Mouse (Mus musculus): ENCODE data around the gene Fyco1. TPM values are rescaled to one million over a fixed set of nuclear protein-coding genes. Genes with fewer than 3 reads are reported as not detected.
"Not testable (repeated sequence)": the region's sequence is repeated elsewhere in the genome, so short reads cannot be mapped to it uniquely, and the experiment has no call there.

Gene Fyco1
- total RNA-seq, 2 experiments from 2014 or later: 262 to 274 TPM

- no peak for DNase-seq (ENCODE audit: low spot score)
- intact Hi-C loops (cut with DNase I): no loop called here
Observed at GRCm38 (mm10) chr9:123815996-123816395, 35.7 kb downstream of the Fyco1 start.

DNA sequence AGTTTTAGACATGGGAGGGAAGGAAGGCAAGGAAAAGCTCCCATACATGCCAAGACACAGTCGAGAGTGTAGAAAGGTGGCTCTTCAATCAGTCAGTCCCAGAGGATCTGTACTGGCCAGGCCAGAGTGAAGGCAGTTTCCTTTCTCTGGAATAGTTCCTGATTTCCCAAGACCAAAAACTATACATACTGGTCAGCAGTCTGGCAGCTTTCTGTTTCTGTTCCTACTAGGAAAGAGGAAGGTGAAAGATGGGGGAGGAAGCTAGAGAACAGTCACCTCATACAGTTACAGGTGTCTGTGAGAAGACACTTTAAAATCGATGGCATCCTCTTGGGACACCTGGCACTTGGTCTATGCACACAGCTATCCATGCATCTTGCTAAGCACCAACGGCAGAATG is 36.3 kb downstream of the Fyco1 start:
- DNase-seq (ENCODE audit: low spot score): no peak

GRCm38 (mm10) chr9:123814821-123815220 is 36.9 kb downstream of the Fyco1 start:
- no peak for DNase-seq (ENCODE audit: low spot score)
- intact Hi-C loops (cut with DNase I): no loop called here

More for the DNA sequence above, 36.3 kb downstream of the Fyco1 start:
- intact Hi-C loops (cut with DNase I): no loop called here

GRCm38 (mm10) chr9:123814326-123814725 is 37.4 kb downstream of the Fyco1 start:
- intact Hi-C loops (cut with DNase I): no loop called here
- no peak for DNase-seq (ENCODE audit: low spot score)

DNA sequence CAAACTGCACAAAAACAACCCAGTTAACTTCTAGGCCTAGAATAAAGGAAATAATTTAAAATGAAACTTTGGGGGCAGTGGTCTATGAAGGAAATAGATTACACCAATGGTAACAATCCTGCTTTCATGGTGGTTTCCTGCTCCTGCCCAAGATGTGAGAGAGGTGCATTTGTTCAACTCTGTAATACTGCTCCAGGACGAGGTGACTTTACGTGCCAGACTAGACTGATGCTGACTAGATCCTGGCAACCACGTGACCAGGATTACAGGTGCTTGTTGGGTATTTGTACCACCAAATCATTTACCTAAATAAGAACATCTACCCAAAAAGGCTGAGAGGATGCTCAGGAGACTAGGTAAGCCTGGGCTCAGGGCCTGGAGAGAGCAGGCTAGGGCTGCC is 39.9 kb downstream of the Fyco1 start:
- no peak for DNase-seq (ENCODE audit: low spot score)
- intact Hi-C loops (cut with DNase I): no loop called here

DNA sequence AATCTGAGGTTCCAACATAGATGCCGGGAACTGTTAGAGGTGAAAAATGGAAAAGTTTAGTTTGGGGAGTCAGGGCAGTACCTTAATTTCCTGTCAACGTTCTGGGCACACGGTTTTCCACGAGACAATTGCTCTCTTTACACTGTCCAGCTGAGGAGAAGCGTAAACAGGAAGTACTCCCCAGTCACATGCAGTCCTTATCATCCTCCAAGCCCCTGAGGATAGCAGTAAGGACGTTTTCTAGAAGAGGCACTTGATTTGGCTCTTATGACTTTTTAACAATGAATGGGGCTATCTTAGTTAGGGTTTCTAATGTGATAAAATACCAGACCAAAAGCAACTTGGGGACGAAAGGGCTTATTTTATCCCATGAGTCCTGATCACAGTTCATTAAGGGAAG is 43.1 kb downstream of the Fyco1 start:
- DNase-seq (ENCODE audit: low spot score): no peak
- intact Hi-C loops (cut with DNase I): no loop called here

- no peak for DNase-seq (ENCODE audit: low spot score)
- intact Hi-C loops (cut with DNase I): no loop called here
Observed at GRCm38 (mm10) chr9:123806267-123806666, 45.4 kb downstream of the Fyco1 start, which contains the start of gene Cxcr6. Gene Cxcr6 (plus strand): TSS chr9:123806475.

DNA sequence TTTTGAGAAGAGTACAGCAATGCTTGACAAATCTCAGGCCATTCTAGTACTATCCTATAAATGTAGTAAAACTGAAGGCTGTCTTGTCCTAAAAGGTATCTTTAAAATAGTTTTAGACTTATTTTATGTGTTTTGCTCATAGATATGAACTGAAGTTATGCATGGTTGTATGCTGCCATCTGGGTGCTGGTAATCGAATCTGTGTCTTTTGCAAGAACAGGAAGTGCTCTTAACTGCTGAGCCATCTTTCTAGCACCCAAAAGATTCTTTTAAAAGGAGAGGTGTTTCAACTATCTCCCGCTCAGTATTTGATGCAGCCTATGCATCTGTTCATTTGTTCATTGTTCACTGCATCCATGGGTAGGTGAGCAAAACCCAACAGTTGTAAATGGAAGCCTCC is 46.5 kb downstream of the Fyco1 start:
- DNase-seq (ENCODE audit: low spot score): no peak
- intact Hi-C loops (cut with DNase I): no loop called here

GRCm38 (mm10) chr9:123802896-123803295 is 48.8 kb downstream of the Fyco1 start:
- intact Hi-C loops (cut with DNase I): no loop called here
- no peak for DNase-seq (ENCODE audit: low spot score)

GRCm38 (mm10) chr9:123802421-123802820 is 49.3 kb downstream of the Fyco1 start:
- DNase-seq (ENCODE audit: low spot score): no peak
- intact Hi-C loops (cut with DNase I): no loop called here

DNA sequence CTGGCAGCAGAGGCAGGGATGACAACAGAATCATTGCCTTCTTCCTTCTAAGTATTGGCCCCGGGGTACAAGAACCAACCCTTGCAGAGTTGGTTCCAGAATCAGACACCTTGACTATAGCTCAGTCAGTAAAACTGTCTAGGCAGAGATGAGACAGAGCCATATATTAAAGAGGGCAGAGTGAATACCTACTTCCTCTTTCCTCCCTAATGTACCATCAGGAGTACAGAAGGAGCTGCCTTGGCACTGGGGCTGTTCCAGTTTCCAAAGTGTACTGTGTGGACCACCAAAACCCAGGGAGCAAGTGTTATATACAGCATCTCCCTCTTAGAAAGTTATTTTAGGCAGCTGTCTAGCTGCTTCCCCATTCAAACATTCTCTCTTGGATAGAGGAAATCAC is 50.2 kb downstream of the Fyco1 start:
- DNase-seq (ENCODE audit: low spot score): no peak
- intact Hi-C loops (cut with DNase I): no loop called here

GRCm38 (mm10) chr9:123796174-123796573 is 55.5 kb downstream of the Fyco1 start:
- intact Hi-C loops (cut with DNase I): loop anchor here (2.0 to 10.0 kb wide), 3 partner anchors 131 to 211 kb away; no protein-coding TSS in a partner anchor
- DNase-seq (ENCODE audit: low spot score): no peak

DNA sequence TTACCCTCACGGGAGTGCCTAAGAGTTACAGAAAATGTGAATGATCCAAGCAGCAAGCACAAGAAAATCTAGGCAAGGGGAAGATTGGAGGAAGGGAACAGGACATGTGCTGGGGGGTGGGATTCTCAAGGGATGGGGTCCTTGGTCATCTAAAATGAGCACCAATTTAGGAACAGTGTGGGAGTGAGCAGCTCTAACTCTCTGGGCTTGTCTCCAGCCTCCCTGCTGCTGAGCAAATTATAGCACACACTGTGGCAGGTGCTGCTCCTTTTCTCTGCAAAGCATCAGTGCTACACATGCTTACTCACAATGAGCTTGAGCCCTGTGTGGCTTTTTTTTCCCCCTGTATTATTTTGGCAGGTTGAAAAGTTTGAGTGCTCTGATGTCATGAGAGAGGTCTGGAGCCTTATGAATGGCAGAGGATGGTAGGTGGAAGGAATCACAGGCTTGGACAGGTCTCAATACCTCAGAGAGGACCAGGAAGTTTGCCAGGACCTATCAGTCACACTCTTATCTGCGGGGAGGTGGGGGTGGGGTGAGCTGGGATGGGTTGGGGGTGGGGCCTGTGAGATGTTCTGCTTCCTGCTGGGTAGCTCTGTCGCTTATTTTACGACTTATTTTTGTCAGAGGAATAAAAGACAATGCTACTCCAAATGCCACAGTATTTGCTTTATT is 62.7 kb downstream of the Fyco1 start:
- DNase-seq (ENCODE audit: low spot score): no peak
- intact Hi-C loops (cut with DNase I): no loop called here

DNA sequence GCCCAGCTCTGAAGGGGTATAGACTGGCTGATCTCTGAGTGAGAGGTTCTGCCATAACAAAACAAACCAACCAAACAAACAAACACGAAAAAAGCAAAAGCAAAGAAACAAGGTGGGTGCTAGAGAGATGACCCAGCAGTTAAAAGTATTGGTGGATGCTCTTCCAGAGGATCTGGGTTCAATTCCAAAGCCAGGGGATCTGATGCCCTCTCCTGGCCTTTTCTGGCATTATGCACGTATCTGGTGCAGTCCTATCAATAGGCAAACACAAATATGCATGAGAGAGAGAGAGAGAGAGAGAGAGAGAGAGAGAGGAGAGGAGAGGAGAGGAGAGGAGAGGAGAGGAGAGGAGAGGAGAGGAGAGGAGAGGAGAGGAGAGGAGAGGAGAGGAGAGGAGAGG is 78.4 kb downstream of the Fyco1 start:
- DNase-seq (ENCODE audit: low spot score); intact Hi-C loops (cut with DNase I): not testable (repeated sequence)

GRCm38 (mm10) chr9:123769532-123769931 is 82.2 kb downstream of the Fyco1 start:
- intact Hi-C loops (cut with DNase I): no loop called here
- DNase-seq (ENCODE audit: low spot score): no peak

- DNase-seq (ENCODE audit: low spot score): no peak
- intact Hi-C loops (cut with DNase I): no loop called here
Observed at GRCm38 (mm10) chr9:123768443-123768842, 83.3 kb downstream of the Fyco1 start.

- intact Hi-C loops (cut with DNase I): no loop called here
- no peak for DNase-seq (ENCODE audit: low spot score)
Observed at GRCm38 (mm10) chr9:123766996-123767395, 84.7 kb downstream of the Fyco1 start.

DNA sequence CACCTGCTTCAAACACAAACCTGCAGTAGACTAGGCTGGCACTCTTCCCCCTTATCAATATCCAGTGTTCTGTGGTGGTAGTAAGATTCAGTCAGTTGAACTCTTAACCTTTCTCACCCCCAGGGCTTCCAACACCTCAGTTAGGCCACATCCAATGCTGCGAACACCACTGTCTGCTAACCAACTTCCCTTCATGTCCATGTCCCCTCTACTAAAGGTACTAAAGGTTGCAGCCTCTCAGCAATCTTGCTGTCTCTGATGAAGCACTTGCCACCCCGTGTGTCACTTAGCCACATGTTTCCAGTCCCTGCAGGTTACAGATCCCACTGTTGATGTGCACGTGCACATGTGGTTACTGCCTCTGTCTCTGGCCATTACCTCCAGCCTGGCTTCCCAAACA is 87.9 kb downstream of the Fyco1 start:
- no peak for DNase-seq (ENCODE audit: low spot score)
- intact Hi-C loops (cut with DNase I): no loop called here

- intact Hi-C loops (cut with DNase I): no loop called here
- DNase-seq (ENCODE audit: low spot score): no peak
Observed at GRCm38 (mm10) chr9:123762886-123763285, 88.8 kb downstream of the Fyco1 start.

DNA sequence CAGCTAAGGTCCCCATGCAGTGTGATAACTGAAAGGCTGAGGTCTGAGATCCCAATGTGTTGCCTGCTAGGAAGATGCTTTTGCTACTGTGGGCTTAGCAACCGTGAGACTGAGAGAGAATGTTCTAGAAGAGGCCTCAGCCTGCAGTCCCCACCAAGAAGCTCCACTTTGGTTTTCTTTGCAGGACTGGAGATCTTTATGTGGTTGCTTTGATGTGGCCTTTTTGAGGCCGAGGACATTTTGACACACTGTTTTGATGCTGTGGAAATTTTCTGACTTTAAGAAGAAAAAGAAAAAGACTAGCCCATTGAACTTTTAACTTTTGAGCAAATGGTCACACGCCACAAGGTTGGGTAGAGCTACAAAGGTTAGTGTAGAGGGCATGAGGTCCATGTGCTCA is 90.9 kb downstream of the Fyco1 start:
- intact Hi-C loops (cut with DNase I): no loop called here
- no peak for DNase-seq (ENCODE audit: low spot score)

DNA sequence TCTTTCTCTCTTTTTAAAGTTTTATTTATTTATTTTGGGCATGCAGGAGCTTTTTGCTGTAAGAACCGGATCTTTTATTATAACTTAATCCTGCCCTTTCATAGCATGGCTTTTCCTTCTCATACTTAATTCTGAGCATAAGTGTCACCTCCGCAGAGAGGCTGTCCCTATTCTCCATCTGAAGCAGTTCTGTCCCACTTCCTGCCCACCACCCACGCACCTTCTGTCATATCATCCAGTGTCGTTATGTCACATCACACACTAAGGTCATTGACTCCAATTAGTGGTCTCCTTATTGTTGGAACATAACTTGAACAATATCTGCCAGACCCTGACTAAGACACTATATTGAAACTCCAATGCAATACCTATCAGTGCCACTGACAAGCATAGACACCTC is 93.1 kb downstream of the Fyco1 start:
- intact Hi-C loops (cut with DNase I): no loop called here
- DNase-seq (ENCODE audit: low spot score): no peak

- intact Hi-C loops (cut with DNase I): no loop called here
- no peak for DNase-seq (ENCODE audit: low spot score)
Observed at GRCm38 (mm10) chr9:123758156-123758555, 93.5 kb downstream of the Fyco1 start.
